Mouse (Mus musculus) CD8-positive naive resting alpha-beta T cell, adult 2 months (primary cell): Measurements from ENCODE around the gene Baz2b.
"Not testable (repeated sequence)": the region's sequence is repeated elsewhere in the genome, so short reads cannot be mapped to it uniquely, and the experiment has no call there.

Experiments used
- DNase-seq, 2 experiments: peaks; one replicate each; pipeline ENCODE4 v3.0.0; 2022; ENCODE audit warnings: low read depth in 2 of 2, low spot score in 2 of 2

The Baz2b gene

GRCm38 (mm10) chr2:60096625-60097024 lies 113.0 kb downstream of the Baz2b start:
- no peak for DNase-seq

DNA sequence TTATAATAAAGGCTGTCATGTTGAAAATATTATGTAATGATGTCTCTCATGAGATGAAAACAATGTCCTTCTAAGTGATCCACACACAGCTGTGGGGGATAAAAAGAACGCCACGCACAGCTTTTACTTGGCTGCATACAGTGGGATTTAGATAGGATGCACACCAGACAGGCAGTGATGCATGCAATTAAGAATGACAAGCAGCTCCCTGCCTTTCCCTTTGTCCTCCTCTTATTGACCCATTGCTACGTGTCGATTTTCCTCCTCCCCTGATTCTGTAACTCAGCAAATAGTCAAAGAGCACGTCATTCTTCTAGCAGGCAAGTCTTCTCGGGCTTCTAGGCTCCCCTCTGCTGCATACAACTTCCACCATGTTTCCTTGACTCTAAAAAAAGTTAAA lies 119.4 kb downstream of the Baz2b start:
- no peak for DNase-seq

DNA sequence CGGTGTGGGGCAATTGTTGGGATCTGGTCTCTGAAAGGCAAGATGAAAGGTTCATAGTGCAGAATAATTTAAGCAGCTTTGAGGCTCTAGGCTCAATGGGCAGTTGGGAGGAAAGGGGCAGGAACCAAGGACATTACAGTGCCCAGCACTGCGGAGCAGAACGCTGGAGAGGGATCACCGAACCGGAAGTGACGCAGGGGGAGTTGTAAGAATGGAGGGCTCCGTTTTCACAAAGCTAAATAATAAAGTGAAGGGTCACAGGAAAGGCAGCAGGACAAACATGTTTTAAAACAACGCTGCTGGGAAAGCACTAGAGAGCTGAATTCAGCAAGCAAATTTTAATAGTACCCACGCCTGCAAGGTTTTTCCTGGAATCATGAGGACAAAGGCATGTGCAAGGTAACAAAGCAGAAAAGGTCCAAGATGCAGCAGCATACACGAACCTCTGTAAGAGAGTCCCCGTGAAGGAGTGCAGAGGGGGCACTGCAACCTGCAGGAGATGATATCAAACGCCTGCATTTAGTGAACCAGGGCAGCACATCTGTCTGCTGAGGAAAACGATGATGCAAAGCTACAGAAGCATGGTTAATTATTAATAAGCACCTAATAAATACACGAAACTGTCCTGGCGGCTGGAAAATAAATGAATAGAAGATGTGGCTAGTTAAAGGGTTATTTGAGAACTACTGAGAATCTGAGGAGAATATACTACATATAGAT lies 120.0 kb downstream of the Baz2b start:
- no peak for DNase-seq

- DNase-seq, result no peak
Observed at GRCm38 (mm10) chr2:60088785-60089527, 120.7 kb downstream of the Baz2b start.

GRCm38 (mm10) chr2:60086197-60086903 lies 123.3 kb downstream of the Baz2b start:
- DNase-seq, result no peak

GRCm38 (mm10) chr2:60084823-60085222 lies 124.8 kb downstream of the Baz2b start:
- DNase-seq, result no peak

- DNase-seq, result no peak
Observed at GRCm38 (mm10) chr2:60082984-60083636, 126.5 kb downstream of the Baz2b start.

DNA sequence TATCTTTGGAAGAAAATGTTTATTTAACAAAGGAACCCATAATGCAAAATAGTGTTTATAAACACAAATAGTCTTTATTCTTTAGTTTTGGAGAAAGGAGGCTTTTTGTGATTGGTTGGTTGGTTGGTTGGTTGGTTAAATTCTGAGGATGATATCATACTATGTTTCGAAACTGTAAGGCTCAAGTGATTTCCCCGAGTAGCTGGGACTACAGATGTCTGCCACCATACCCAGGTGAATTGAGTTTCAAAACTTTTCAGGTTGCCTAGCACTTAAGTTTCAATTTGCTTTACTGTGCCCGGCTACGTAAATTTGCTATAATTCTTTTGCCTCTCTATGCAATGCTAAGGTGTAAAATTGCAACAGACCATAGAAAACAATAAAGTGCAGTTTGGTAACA lies 127.4 kb downstream of the Baz2b start:
- DNase-seq, result no peak

GRCm38 (mm10) chr2:60080831-60081230 lies 128.8 kb downstream of the Baz2b start:
- DNase-seq, result no peak

DNA sequence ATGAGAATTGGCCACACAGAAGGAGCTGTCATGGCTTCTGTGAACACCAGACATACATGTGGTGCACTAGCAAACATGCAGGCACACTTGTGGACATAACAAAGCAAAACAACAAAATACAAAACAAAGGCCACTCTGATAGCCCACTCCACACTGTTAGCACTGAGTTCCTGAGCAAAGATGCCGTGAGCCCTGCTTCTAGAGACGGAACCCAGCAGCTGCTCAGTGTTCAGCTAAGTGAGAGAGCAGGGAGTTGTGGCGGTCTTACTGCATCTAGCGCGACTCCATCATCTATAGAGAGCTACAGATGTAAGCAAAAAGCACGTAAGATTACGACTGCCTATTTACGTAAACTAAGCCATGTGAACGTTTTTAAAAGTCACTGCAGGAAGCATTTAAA lies 132.0 kb downstream of the Baz2b start:
- no peak for DNase-seq

DNA sequence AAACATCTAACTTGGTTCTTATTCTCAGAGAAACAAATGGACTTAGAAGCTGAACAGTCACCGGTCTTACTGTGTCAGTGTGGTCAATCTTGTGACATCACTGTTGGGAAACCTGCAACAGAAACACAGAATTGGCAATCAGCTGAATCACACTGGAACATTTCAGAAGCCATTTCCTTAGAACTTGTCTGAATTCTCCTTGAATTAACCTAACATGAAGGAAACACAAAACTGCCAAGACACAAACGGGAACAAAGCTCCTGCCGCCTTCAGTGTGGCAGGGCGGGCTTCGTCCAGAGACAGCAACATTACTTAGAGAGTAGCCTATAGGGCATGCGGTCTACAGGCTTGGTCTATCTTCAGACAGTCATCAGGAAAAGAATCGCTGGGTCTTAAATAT lies 132.8 kb downstream of the Baz2b start:
- no peak for DNase-seq

DNA sequence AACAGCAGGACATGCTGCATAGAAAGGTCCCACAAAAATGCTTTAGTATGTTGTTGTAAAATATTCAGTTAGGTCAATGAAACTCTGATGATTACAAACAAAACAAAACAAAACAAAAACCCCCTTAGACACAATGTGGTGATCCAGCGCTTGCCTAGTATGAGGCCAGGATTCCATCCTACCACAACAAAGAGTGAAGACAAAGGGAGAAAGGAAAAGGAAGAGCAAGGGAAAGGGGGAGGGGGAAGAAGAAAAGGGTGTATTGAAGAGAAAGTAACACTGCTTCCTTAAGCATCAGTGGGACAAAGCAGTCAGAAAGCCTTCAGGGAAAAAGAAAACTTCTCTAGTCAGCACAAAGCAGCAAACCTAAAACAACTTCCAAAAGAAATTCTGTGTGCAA lies 133.6 kb downstream of the Baz2b start:
- DNase-seq, result no peak

GRCm38 (mm10) chr2:60073798-60074197 lies 135.8 kb downstream of the Baz2b start:
- DNase-seq, result not testable (repeated sequence)

DNA sequence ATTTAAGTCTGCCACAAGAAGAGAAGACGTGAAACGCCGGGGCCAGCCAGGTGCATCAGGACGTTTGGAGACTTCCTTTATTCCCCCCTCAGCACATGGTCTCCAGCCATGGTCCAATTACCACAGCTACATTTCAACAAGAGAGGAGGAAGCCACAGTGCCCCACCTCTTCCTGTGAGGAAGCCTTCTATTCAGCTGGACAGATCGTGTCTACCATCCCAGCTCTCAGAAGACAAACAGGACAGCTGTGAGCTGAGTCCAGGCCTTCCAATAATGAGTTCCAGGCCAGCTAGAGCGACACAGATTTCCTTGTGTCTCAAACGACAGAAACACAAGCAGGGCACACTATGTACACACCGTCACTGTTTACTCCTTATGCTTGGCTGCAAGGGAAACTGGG lies 137.8 kb downstream of the Baz2b start:
- DNase-seq, result no peak

DNA sequence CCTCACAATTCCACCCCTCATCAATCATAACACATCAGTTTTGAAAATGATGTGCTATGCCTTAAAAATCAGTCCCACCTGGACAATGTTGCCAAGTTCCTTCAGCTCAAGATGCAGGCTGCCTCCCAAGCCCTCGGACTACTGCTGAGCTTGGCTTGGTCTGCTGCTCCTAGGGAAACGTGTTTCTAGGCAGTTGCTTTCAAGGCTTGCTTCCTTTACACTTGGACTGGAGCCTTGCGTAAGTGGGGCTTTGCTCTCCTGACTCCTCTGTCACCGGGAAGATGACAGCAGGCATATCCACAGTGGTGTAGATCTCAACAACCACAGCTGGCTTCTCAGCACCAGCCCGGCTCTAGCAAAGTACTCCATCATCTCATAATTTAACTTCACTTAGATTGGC lies 138.7 kb downstream of the Baz2b start:
- DNase-seq, result no peak

- no peak for DNase-seq
Observed at GRCm38 (mm10) chr2:60068468-60068867, 141.2 kb downstream of the Baz2b start.

GRCm38 (mm10) chr2:60065415-60065814 lies 144.2 kb downstream of the Baz2b start:
- DNase-seq, result no peak

DNA sequence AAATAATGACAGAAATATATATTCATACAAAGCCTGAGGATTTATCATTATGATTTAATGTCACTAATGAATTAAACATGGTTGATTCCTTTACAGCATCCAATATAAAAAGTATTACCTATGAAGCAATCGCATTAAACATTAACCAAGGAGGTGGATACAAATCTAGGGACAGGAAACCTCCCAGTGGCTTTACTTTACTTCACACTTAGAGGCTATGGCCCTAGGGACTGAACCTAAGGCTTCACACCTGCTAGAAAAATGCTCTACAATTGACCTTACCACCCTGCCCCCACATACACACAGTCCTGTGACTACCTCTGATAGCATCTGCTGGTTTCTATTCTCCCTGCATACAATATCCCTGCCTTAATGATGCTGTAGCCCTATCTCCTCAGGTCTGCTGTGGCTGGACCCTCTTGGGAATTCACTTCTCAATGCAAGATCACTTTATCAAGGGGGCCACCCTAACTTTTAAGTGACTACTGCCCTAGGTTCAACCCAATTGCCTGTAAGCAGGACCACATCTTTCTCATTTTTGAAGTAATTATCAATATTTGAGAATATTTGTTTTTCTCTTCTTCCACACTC lies 149.4 kb downstream of the Baz2b start:
- DNase-seq, result no peak

GRCm38 (mm10) chr2:60059300-60059699 lies 150.3 kb downstream of the Baz2b start:
- DNase-seq, result no peak

- no peak for DNase-seq
Observed at GRCm38 (mm10) chr2:60056043-60056442, 153.6 kb downstream of the Baz2b start.
